Mouse (Mus musculus) megakaryocyte, embryonic 14.5 days (primary cell): ENCODE data around the gene Tarbp2.

ENCODE experiments used
- FLI1 ChIP-seq: IDR thresholded peaks from 2 replicates; pipeline ENCODE4 v1.6.1; 2012; ENCODE audit warnings: low read length, inconsistent platforms, mixed read lengths
- GATA1 ChIP-seq: IDR thresholded peaks from 3 replicates; pipeline ENCODE4 v1.6.1; 2012; ENCODE audit warnings: mixed read lengths, low read length, inconsistent platforms, borderline replicate concordance

- TF ChIP-seq GATA1 = no peak
- no peak for TF ChIP-seq FLI1
Observed at GRCm38 (mm10) chr15:102501084-102501814, 16.7 kb upstream of the Tarbp2 start.
